Mouse (Mus musculus) testis, postnatal 10 days (tissue): ENCODE results near the gene Exosc5.

Experiments used
- DNase-seq: peaks from one replicate; pipeline ENCODE4 v3.0.0; 2021; ENCODE audit warnings: low spot score

Gene Exosc5

GRCm38 (mm10) chr7:25707581-25708292 is 48.8 kb downstream of the Exosc5 start:
- DNase-seq, result peak; percentile 60

DNA sequence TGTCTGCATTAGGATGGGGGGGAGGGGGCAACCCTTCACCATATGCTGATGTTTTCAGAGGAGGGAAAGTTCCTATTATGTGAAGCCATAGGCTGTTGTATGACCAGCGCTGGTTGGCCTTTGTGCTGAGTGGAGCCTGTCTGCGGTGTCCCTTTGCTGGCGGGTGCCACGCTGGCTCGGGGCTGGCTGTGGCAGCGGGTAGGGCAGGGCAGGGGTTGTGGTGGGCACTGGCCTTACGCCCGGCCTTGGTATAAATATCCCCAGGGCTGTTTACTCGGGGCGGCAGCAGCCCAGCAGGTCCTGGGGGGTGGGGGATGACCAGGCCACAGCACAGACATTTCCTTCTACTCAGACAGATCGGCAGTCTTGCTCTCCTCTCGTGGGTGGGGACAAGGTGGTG is 51.0 kb downstream of the Exosc5 start:
- peak; percentile 58 for DNase-seq

GRCm38 (mm10) chr7:25710519-25711130 is 51.7 kb downstream of the Exosc5 start:
- no peak for DNase-seq

DNA sequence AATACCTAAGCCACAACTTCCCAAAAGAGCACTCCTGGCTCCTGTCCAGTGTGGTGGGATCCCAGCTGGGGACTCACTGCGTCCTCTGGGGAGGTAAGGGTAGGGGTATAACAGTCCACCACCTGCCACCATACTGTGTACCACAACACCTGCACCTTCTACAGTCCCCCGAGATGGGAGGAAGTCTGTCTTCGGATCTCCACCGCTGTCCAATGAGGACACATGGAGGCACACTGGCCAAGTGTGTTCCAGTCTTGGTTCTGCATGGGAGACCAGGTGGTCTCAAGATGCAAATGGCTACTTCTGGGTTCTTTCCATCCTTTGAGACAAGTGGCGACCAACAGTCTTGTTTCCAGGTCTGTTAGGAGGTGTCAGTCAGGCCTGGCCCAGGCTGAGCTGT is 52.2 kb downstream of the Exosc5 start:
- DNase-seq, result no peak

GRCm38 (mm10) chr7:25711731-25712197 is 52.8 kb downstream of the Exosc5 start:
- no peak for DNase-seq

- DNase-seq, result no peak
Measured at GRCm38 (mm10) chr7:25712801-25713200, 53.8 kb downstream of the Exosc5 start.

GRCm38 (mm10) chr7:25714581-25714980 is 55.6 kb downstream of the Exosc5 start:
- DNase-seq, result no peak

DNA sequence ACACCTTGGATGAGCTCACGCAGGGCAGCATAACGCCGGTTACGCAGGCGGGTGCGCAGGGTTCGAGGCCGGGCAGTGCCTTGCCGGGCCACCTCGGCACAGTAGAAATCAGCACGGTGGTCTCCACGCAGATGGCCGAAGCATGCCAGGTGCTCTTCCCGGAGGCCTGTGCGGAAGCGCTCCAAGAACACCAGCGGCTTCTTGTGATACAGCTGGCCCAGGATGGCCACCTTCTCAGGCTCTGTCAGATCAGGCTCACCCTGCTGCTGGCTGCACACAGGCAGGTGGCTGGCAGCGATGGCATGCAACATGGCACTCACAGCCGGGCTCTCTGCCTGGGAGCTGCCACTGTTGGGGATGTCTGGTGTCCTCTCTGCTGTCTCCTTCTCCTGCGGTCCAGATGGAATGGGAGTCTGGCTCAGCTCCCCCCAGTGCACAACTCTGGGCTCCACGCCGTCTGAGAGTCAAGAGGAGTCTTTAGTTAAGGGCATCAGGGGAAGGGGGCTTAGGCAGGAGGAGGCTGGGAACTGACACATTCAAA is 56.8 kb downstream of the Exosc5 start:
- DNase-seq, result no peak

DNA sequence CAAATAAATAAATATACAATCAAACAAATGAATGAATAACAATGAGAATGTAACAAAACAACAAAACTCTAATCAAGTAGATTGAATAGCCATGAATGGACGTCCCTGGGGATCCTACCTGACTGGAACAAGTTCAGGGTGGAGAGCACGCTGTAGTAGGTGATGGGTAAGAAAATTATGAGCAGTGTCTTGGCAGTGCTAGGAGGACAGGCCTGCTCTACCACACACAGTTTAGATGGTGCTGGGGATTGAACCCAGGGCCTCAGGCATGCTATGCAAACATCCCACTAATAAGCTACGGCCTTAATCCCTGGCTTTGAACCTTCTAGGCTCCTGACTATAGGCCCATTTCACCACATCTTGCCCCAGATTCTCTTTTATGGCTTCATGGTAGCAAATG is 58.5 kb downstream of the Exosc5 start:
- DNase-seq, result no peak

DNA sequence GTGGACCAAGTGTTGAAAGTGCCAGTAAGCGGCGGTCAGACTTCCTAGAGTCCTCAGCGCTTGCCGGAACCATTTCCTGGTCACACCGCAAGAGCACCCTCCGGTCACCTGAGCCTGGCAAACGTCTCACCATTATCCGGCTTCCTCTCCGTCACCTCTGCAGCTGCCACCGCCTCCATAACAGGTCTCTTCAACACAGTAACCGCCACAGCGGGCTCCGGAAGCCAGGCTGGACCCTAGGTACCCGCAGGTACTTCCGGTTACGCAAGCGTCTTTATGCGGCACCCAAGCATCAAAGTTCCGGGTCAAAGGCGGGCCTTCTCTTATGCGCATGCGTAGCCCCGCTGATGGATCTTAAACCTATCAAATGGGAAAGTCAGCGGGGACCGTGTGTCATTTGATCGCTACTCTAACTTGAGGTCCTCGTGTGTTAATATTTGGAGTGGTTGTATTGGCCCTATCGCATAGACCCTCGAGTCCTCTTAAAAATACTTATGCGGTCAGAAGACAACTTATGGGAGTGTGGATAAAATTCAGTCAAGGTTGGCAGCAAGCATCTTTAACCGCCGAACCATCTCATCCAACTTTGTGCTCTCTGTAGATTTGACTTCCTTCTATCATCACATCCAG is 59.9 kb downstream of the Exosc5 start, which contains the start of gene Ccdc97:
Gene Ccdc97 (minus strand): TSS at position 301 of the 630 bp plus-strand sequence.
- peak; percentile 90 for DNase-seq

DNA sequence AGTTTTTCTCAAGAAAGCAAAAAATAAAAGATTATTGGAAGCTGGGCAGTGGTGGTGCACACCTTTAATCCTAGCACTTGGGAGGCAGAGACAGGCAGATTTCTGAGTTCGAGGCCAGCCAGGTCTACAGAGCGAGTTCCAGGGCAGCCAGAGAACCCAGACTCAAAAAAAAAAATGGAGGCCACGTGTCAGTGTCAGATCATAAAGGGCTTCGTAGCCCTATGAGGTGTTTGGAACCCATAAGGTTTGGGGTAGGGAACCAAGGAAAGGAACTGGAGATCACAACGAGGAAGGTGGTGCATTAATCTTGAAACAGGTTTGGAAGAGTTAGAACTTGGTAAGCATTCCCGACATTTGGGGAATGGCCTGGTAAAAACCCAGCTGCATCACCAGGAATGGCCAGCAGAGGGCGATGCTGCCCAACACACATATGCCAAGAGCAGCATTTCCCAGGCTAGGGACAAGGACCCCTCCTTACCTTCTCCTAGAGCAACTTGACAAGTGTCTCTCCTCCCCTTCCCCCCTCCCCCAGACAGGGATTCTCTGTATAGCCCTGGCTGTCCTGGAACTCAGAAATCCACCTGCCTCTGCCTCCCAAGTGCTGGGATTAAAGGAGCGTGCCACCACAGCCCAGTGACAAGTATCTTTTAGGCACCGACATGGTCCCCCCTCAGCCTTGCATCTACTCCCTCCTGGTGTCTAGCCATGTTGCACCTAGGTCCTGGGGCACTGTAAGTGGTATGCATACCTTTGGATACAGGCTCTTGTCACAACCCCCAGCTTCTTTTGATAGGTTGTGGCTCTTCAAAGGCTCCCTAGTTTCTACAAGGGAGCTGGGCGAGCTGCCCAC is 61.0 kb downstream of the Exosc5 start:
- DNase-seq, result peak; percentile 91

DNA sequence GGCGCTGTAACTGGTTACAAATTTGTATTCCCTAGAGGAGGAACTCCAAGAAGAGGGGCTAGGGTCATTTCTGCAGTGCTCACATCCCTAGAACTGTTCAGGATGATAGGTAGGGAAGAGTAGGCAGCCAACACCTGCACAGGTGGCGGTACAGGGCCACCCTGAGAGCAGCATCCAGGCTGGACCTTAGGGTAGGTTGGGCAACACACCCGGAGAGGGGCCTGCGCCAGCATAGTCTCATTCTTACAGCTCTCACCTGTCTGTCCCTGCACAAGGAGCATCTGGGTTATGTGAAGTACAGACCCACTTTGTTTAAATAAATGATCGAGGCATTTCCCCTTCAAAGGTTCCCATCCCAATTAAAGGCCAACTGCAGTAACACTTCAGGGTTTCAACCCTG is 61.8 kb downstream of the Exosc5 start:
- peak; percentile 38 for DNase-seq
